Mouse (Mus musculus): ENCODE results near the gene Peak1.
"Not testable (repeated sequence)": the region's sequence is repeated elsewhere in the genome, so short reads cannot be mapped to it uniquely, and the experiment has no call there.

The Peak1 gene

DNA sequence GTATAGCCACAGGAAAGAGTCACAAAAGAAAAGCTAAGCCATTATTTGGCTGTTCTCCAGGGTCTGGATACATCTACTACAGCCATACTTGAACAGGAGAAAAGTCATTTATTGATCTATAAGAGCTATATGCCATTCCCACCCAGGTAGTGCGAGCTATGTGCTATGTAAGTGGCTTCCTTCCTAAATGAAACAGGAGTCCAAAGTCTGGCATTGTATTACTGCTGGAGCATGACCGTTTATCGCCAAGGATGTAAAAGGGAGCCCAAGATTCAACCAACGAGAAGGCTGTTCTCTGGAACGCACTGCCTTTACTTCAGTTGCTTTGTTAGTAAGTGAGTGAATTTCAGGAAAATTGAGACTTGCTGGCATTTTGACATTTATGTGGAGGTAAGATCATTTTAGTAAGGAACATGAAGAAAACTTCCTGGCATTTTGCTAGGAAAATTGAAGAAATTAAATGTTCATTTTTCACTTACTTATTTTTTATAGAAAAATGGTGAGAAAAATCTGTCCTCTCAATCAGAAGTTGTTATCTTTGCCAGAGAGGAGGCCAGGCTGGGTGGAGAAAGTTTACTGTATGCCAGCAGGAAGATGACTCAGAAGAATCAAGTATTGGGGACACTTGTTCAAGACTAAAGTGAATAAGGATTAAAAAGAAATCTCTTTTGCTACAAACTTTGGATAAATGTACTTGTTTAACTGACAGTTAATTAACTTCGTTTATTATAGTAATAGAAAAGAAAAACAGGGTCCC lies 162.0 kb downstream of the Peak1 start:
- no peak for DNase-seq (ENCODE audit: low read depth, low spot score)

DNA sequence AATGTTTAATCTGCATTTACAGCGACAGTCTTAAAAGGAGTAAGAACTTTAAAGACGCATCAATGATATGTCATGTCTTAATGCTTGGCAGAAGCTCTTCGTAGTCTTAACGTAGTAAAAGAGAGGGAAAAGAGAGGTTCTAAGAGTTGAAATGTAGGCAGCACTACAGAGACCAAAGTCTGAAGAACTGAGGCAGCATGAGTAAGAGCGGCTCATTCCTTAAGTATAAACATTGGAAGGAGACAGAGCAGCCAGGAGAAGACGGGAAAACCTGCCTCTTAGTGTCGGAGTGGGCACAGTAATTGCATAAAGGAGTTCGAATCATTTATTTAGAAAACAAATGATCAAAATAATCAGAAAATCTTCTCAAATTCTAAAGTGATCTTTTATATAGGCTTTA lies 173.5 kb downstream of the Peak1 start:
- DNase-seq (ENCODE audit: low read depth, low spot score), result no peak

DNA sequence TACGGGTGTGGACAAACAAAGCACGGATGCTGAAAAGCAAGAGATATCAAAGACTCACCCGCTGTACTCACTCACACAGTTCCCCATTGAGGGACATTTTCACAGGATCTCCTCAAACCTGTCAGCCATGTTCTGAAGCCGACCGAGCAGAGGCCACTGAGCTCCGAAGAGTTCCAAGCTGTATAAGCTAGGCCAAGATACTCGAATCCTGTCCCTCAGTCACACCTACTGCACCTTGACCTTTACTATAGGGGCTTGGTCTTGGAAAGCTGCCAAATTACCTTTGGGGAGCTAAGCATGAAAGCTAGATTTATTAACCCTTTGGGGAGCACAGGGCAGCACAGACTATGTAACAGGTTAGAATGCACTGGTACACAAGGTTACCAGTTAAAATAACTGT lies 174.0 kb downstream of the Peak1 start:
- DNase-seq (ENCODE audit: low read depth, low spot score), result no peak

DNA sequence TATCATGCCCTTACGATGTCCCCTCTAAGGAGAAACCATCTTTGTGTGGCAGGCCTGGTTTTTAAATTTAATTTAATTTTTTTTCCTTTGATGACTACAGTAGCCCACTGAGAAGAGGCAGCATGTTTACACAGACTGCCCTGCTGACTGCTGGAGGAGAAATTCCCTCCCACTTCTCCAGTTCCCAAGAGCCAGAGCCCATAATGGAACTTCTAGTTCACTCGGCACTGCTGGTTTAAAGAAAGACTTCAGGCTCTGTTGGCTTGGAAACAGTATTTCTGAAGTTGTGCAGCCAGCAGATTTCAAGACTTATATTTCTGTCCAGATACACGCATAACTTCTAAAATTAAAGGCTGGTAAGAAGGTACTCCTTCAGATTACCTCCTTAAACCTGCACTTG lies 175.2 kb downstream of the Peak1 start:
- DNase-seq (ENCODE audit: low read depth, low spot score), result no peak

DNA sequence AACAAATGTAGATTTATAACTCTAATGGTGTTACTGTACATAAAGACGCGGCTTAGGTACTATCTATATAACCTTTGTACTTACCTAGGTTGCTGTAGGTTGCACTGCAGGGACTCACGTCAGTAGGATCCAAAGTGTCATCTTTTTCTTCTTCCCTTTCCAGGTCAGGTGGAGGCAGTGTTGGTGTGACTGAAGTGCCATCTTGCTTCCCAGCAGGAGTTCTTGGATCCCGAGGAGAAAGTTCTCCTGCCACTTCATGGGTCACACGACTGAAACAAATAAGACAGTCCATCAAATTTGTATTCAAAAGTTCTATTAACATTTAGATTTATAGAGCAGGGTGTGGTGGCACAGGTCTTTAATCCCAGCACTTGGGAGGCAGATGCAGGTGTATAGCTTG lies 176.8 kb downstream of the Peak1 start:
- no peak for DNase-seq (ENCODE audit: low read depth, low spot score)

DNA sequence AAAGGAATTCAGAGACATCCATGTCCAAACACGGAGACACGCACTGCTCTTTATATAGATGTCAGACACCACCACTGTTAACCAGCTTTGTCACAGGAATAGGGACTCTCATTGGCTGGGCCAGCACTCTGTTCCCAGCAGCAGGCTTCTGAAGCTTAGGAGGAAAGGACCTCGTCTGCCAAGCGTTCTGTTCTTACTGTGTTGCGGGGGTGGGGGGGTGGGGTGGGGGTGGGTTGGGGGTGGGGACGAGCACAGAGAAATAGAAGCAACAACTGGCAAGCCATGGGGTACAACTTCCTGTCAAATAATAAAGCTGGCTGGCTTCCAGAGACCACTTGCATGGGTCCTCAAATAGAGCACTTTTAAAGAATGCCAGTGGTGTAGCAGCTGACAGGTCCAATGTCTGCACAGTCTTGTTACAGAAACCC lies 182.0 kb downstream of the Peak1 start:
- DNase-seq (ENCODE audit: low read depth, low spot score), result no peak

DNA sequence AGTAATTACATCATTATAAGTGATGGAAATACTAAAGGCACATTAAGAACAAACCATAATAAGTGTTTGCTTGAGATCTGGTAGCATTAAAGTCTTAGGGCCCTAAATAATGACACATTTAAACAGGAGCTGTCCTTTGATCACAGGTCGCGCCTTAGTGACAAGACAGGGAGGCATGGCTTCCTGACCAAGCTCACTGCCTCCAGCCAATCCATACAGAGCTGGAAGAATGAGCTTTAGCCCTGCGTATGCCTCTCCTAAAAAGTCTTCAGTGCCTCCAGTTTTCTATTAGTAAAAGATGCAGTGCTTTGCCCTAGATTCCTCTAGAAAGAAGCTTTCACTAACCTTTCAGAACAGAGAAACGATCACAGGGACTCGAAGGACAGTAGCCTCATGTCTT lies 182.6 kb downstream of the Peak1 start:
- DNase-seq (ENCODE audit: low read depth, low spot score), result no peak

DNA sequence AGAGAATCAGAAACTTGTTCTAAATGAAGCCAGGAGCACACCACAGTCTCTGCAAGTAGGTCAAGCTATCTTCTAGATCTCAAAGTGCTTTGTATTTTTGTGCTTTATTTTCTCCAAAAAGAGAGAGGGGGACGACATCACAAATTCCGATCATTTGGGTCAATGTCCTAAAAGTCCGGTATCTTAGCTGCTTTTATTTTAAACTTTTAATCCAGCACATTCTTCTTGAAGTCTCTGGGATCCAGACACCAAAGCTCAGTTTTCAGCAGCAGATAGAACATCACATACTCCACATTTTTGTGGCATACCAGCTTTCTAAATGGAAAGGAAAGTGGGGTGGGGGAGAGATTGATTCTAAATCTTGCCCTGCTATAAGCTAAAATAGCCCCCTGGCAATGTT lies 183.3 kb downstream of the Peak1 start:
- DNase-seq (ENCODE audit: low read depth, low spot score), result no peak

DNA sequence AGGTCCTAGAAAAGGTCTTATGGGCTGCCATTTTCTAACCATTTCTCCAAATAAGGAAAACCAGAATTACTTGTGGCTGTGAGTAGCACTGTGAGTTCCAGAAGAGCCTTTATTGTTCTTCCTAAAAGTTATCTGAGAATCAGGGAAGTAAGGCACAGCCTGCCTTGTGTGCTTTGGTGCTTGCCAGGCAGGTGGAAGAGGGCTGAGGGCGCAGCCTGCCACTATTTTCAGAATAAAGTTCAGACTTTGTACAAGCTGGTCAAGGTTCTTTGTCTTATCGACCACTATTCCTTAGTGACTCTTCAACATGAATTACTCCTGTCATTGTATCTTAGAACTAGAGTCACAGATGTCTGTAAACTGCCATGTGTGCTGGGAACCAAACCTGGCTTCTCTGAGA lies 184.6 kb downstream of the Peak1 start:
- no peak for DNase-seq (ENCODE audit: low read depth, low spot score)

DNA sequence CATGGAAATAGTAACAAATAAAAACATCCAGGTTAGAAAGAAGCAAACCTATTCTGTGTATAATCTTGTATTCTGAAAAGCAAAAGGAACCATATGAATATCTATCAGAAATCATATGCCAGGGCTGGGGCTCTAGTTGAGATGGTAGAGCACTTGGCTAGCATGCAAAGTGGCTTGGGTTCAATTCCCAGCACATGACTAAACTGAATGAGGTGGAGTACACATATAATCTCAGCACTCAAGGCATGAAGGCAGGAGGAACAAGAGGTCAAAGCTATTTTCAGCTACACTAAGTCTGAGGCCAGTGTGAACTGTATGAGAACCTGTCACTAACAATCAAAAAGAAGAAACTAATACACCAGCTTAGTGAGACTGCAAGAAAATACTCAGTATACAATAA lies 187.0 kb downstream of the Peak1 start:
- DNase-seq (ENCODE audit: low read depth, low spot score), result no peak

DNA sequence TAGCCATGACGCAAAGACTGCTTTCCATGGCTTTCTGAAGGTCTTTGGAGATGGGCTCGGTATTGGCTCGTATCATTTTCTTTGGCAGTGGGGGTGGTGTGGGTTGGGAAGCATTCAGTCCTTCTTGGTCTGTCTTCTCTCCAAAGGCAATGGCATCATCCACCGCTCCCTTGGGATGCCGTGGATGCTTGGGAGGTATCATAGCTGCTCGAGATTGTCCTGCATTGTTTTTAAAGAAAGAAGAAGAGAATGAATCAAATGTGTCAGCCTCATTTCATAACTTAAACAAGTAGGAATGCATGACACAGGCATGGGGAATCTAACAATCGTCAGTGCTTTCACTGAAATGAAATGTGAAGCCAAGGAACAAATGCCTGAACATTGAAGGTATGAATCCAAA lies 190.2 kb downstream of the Peak1 start:
- DNase-seq (ENCODE audit: low read depth, low spot score), result no peak

DNA sequence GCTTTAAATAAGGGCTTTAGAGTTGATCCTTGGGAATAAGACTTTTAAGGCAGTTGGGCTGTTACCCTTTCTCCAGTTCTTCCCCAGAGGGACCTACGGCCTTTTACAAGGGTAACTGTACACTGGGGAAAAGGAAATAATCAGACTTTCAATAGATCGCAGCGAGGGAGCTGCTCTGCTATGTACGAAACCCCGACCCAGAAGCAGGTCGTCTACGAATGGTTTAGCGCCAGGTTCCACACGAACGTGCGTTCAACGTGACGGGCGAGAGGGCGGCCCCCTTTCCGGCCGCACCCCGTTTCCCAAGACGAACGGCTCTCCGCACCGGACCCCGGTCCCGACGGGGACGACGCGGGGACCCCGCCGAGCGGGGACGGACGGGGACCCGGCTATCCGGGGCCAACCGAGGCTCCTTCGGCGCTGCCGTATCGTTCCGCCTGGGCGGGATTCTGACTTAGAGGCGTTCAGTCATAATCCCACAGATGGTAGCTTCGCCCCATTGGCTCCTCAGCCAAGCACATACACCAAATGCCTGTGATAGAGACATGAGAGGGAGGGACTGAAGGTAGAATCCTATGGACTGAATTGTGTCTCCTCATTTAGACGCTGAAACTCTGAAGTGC lies 194.3 kb downstream of the Peak1 start:
- not testable (repeated sequence) for DNase-seq (ENCODE audit: low read depth, low spot score)

DNA sequence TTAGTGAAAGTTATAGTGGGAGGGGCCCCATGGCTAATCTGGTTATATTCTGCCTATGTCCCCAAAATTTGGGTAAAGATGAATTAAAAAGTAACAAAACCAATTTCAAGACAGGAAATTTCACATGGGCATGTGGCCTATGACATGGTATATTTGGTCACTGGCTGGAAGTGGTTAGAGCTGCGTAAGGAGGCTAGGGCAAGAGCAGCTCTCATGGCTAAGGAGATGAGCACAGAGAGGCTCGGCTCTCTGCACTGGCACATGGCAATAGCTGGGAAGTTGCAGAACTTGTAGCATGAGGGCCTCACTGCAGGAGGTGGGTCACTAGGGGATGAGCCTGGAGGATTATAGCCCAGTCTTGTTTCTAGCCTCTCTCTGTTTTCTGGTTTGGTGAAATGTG lies 199.0 kb downstream of the Peak1 start:
- no peak for DNase-seq (ENCODE audit: low read depth, low spot score)

DNA sequence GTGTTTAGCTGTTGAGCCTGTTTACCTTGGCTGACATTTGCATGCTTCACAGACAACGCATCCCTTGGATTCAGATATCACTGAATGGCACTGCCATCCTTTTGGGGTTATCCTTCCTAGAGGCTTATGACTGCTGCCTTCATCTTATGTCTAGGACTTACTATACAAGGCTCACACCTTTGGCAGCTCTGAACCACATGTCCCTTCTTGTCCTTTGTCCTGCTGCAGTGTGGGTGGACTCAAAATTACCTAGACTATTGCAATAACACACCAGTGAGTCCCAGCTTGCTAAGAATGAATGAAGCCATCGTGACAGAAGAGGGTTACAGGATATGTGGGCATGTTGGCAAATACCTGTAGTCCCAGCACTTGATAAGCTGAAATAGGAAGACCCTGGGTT lies 199.8 kb downstream of the Peak1 start:
- no peak for DNase-seq (ENCODE audit: low read depth, low spot score)

DNA sequence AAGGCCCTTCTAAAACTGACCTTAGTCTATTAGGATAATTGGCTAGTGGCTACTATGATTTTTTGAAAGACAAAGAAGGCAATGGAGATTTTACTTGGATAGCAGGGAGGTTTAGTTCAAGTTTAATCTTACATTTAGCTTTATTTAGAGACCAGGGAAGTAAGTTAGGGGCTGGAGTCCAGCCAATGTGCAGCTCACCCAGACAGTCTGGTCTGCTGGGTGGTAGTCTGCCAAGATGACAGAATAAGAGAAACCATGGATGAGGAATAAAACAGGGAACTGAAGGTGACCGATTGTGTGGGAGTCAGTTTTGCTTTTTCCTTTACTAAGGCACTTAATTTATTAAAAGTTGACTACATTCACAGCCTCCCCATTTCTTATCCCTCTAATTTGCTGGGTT lies 200.5 kb downstream of the Peak1 start:
- no peak for DNase-seq (ENCODE audit: low read depth, low spot score)

DNA sequence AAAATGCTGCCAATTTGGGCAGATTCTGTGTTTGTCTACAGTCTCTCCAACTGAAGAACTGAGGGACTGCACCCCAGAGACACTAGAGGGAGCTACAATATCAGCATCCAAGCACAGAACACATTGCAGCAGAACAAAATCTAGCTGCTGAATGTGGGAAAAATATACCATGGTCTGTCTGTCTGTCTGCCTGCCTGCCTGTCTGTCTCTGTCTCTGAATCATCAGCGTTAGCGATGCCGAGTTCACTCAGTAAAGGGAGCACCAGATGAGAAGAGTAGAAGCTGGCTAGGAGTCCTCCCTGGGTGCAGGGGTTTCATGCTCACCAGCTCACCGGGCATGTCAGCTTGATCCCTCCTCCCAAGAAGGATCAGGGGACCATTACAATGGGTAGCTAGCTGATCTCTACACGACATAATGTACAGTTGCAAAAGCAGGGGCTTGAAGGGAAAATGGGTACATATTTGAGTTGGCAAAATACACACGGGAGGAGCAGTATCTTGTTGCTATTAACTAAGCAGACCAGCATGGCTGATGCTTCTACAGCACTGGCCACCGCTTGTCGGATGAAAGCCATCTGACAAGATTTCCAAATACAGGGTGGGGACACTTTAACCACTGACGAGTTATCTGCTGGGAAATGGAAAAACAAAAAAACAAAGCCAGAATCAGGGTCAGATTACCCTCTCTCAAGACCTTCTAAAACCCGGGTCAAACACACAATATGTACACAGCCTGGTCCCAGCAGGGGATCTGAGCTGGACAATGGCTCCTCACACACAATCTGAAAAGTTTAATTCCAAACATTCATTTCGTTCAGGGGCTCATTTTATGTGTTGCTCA lies 204.2 kb downstream of the Peak1 start:
- peak; percentile 74 for DNase-seq (ENCODE audit: low read depth, low spot score)

DNA sequence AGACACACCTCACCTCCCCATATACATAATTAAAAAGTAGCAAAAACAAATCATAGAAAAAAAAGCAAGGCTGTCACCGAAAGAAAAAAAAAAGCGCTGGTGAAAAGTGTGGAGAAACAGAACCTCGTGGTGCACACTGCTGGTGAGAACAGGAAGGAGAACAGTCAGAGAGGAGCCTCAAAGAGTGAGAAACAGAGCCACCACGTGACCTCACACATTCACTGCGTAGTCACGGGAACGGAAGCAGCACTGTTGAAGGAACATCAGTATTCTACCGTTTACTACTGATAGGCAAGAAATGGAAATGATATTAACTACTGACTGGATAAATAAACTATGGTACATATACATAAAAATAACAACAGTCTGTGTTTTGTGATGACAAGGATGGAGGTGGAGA lies 209.1 kb downstream of the Peak1 start:
- DNase-seq (ENCODE audit: low read depth, low spot score), result peak; percentile 19

DNA sequence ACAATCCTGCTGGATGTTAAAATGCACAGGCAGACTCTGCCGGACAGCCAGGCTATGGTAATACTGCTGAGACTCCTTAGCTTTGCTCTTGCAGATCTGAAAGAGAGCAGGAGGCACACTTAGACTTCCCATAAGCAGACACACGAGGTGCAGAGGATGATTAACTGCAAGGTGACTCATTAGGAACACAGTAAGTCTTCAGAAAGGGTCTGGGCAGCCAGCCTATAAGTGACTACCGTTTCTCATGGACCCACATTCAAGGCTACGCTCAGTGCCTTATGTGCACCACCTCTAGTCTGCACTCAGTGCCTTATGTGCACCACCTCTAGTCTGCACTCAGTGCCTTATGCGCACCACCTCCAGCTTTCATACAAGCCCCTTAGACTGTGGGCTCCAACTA lies 210.4 kb downstream of the Peak1 start:
- no peak for DNase-seq (ENCODE audit: low read depth, low spot score)

DNA sequence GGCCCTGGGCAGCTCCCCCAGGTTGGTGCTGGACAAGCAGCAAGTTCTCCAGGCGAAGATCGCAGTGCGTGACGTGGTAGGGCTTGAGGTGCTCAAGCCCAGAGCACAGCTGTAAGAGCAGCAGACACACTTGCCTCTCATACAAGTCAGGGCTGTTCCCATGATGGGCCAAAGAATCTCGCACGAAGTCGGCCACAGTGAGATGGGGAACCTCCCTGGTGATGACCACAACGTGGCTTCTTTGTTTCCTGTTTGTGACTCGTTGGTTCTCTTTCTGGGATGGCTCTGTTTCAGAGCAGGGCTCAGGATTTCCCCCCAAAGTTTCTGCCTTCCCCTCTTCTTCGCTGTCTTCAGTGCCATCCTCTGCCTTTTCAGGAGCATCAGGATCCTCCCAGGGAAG lies 210.8 kb downstream of the Peak1 start:
- no peak for DNase-seq (ENCODE audit: low read depth, low spot score)

DNA sequence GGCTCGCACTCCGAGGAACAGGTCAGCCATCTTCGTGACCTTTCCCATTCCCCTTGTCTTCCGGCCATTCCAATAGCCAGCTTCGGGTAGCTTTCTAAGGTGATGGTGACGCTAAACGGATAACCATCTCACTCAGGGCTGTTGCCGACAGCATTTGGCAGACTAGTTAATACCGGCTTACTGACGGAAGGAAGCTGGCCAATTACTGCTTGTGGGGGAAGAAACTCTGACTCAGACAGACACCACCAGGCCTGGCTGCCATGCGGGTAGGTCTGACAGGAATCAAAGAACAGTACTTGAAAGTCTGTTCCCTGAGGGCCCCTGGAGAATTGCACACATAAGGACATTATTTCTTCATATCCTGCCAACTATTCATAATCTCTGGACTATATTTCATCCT lies 212.5 kb downstream of the Peak1 start:
- no peak for DNase-seq (ENCODE audit: low read depth, low spot score)

DNA sequence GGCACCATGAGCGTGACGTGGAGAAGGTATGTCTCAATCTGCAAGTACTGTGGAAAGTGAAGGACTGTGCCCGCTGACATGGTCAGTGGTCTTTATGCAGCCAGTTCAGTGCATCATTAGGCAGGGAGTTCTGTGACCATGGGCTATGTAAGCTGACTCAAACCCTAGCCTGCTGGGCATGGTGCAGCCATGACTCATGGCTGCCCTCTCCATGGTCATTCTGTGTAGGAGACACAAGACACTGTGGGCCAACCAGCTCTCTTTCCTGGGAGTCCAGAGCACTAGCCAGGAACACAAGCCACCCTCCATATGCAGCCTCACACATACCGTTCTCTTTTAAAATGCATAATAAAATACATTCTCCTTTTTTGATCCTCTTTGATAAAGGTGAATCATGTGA lies 213.6 kb downstream of the Peak1 start:
- DNase-seq (ENCODE audit: low read depth, low spot score), result no peak

DNA sequence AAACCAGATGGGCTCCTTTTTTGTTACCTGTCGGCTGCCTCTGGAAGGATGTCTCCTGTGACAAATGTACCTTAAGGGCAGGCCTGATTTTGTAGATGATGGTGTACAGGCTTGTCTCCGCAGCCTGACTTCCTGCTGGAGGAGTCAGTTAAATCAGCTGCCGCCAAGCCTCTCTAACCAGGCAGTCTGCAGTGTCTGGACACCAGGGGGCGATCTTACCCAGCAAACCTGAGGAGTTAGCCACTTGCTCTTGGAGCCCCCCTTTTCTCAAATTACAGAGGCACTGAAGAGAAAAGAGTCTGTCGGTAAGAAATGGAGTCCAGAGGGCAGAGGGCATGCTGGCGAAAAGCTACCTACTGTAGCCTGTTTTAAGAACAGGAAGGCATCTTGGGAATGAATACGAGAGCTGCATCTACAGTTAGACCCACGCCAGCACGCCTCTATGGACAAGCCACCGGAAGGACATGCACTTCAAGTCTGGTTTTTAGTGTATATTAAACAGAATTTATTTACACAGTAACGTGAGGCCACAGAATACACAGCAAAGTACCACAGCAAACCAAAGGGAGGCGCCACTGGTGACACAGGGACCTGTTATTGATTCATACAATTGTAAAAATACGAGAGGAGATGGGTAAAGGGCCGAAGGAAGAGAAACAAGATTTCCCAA lies 217.1 kb downstream of the Peak1 start:
- peak; percentile 87 for DNase-seq (ENCODE audit: low read depth, low spot score)
